Mouse (Mus musculus) embryonic fibroblast, embryonic 13.5 days (primary cell): ENCODE results near the gene Gm9044. TPM values are rescaled to one million over a fixed set of nuclear protein-coding genes. Genes with fewer than 3 reads are reported as not detected.
"Not testable (repeated sequence)": the region's sequence is repeated elsewhere in the genome, so short reads cannot be mapped to it uniquely, and the experiment has no call there.

Experiments used
- H3K27ac ChIP-seq: 2 replicates; pipeline ENCODE4 v1.5.1; 2012; ENCODE audit warnings: low read length, control low read depth, inconsistent platforms; ENCODE audit not compliant: insufficient read depth
- H3K4me1 ChIP-seq: 2 replicates; pipeline ENCODE4 v1.6.1; 2011; ENCODE audit warnings: low read length; ENCODE audit not compliant: control insufficient read depth, insufficient read depth
- H3K4me3 ChIP-seq: 2 replicates; pipeline ENCODE4 v1.5.1; 2011; ENCODE audit warnings: mild to moderate bottlenecking, control low read depth, low read length; ENCODE audit not compliant: insufficient read depth
- CTCF ChIP-seq: IDR thresholded peaks from 2 replicates; pipeline ENCODE4 v1.5.1; 2011; ENCODE audit warnings: mild to moderate bottlenecking, control low read depth, low read length, moderate library complexity, borderline replicate concordance; ENCODE audit not compliant: insufficient read depth
- POLR2A ChIP-seq: IDR thresholded peaks from 2 replicates; pipeline ENCODE4 v1.6.1; 2011; ENCODE audit warnings: low read depth, mild to moderate bottlenecking, control low read depth, low read length, moderate library complexity
- polyA plus RNA-seq: library from polyadenylated mRNA; stranded (reverse); fragments of >200 nt; gene quantifications from 2 replicates; pipeline ENCODE4 v1.2.4, GENCODE M21; 2011; ENCODE audit warnings: low read depth; ENCODE audit not compliant: missing spikeins, insufficient read length

Gm9044 gene
- not detected in 2 replicates for polyA plus RNA-seq

GRCm38 (mm10) chr10:118332308-118332707 lies at the start of gene Gm9044:
Gm9044 (minus strand) TSS chr10:118332408.
- not testable (repeated sequence) for H3K4me1 ChIP-seq, H3K4me3 ChIP-seq, H3K27ac ChIP-seq

GRCm38 (mm10) chr10:118370443-118370842 lies 38.2 kb upstream of the Gm9044 start:
- H3K4me1 ChIP-seq: no peaks in the 10 kb centered on the region
- peak; percentile 87 for TF ChIP-seq CTCF
- TF ChIP-seq POLR2A: no peak
- H3K27ac ChIP-seq: no peak overlapping the region
- no peak overlapping the region for H3K4me3 ChIP-seq

GRCm38 (mm10) chr10:118369518-118369917 lies 37.3 kb upstream of the Gm9044 start:
- H3K4me3 ChIP-seq: no peak overlapping the region
- no peak overlapping the region for H3K27ac ChIP-seq
- no peaks in the 10 kb centered on the region for H3K4me1 ChIP-seq
- TF ChIP-seq POLR2A (no peak), CTCF (no peak)

- not testable (repeated sequence) for H3K4me1 ChIP-seq, H3K4me3 ChIP-seq, H3K27ac ChIP-seq
These were observed 21.8 kb upstream of the Gm9044 start, which contains the start of gene Gm9049 for GRCm38 (mm10) chr10:118354005-118354404. Gm9049 (minus strand) TSS chr10:118354105.

GRCm38 (mm10) chr10:118348579-118348978 lies 16.4 kb upstream of the Gm9044 start, which contains the start of gene Gm9048:
Gm9048 (minus strand) TSS chr10:118348679.
- H3K4me3 ChIP-seq, H3K27ac ChIP-seq, H3K4me1 ChIP-seq: not testable (repeated sequence)

- H3K27ac ChIP-seq, H3K4me3 ChIP-seq, H3K4me1 ChIP-seq: not testable (repeated sequence)
These were observed 10.9 kb upstream of the Gm9044 start, which contains the start of gene Gm9046 for GRCm38 (mm10) chr10:118343155-118343554. Gm9046 (minus strand) TSS chr10:118343255.

- H3K4me1 ChIP-seq, H3K4me3 ChIP-seq, H3K27ac ChIP-seq: not testable (repeated sequence)
These were observed 5.5 kb upstream of the Gm9044 start, which contains the start of gene Gm9045 for GRCm38 (mm10) chr10:118337731-118338130. Gm9045 (minus strand) TSS chr10:118337831.

GRCm38 (mm10) chr10:118326869-118327268 lies 5.3 kb downstream of the Gm9044 start, which contains the start of gene Gm9040:
Gm9040 (minus strand) TSS chr10:118326969.
- not testable (repeated sequence) for H3K27ac ChIP-seq, H3K4me3 ChIP-seq, H3K4me1 ChIP-seq

- TF ChIP-seq CTCF (no peak), POLR2A (no peak)
These were observed 13.2 kb downstream of the Gm9044 start for GRCm38 (mm10) chr10:118319024-118319423.

GRCm38 (mm10) chr10:118302133-118302532 lies 30.1 kb downstream of the Gm9044 start:
- not testable (repeated sequence) for H3K27ac ChIP-seq, H3K4me3 ChIP-seq, H3K4me1 ChIP-seq

More at GRCm38 (mm10) chr10:118319024-118319423, 13.2 kb downstream of the Gm9044 start:
- Histone ChIP-seq H3K4me1 (no peaks in the 10 kb centered on the region), H3K4me3 (no peak overlapping the region), H3K27ac (no peak overlapping the region)

GRCm38 (mm10) chr10:118294938-118295337 lies 37.3 kb downstream of the Gm9044 start, which contains the start of gene Iltifb:
Iltifb (minus strand) TSS chr10:118295038.
- H3K4me3 ChIP-seq: no peak within 1 kb of the TSS
- TF ChIP-seq CTCF (no peak), POLR2A (no peak)
- H3K4me1 ChIP-seq: no peaks in the 10 kb centered on the region
- no peak within 1 kb of the TSS for H3K27ac ChIP-seq

GRCm38 (mm10) chr10:118283016-118283415 lies 49.2 kb downstream of the Gm9044 start:
- not testable (repeated sequence) for H3K4me1 ChIP-seq, H3K27ac ChIP-seq, H3K4me3 ChIP-seq

- H3K27ac ChIP-seq, H3K4me1 ChIP-seq, H3K4me3 ChIP-seq: not testable (repeated sequence)
These were observed 49.6 kb downstream of the Gm9044 start for GRCm38 (mm10) chr10:118282565-118282964.
